Mouse (Mus musculus): ENCODE data around the gene Asb10.

DNA sequence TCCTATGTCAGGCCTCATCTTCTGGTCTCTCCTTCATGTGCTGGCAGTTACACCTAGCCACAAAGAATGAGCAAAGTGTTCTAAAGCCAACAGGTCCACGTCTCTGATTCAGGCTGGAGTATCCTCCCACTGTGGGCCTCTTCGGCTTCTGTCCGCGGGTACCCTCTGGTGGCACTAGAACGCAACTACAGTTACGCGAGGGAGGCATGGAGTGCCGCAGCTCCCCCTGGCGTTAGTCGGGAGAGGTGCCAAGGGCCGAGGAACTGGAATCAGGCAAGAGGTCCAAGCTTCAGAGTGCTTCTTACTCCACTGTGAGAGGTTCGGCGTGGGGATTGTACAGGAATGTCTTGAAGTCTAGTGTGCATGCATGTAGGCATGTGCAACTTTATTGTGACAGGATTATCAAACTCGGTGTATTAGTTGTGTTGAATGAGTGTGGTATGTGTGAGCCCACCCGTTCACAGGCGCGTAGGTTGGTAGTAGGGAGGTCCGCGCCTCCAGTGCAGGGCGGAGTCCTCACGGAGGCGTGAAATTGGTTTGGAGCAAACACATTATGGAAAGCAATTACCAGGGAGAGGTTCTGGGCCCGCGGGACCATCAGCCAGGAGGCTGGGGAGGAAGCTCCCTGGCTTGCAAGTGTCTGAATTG is 10.6 kb downstream of the Asb10 start:
- no peak for TF ChIP-seq MAFK (IDR thresholded peaks at IDR 0.05; ENCODE audit: insufficient read depth, low read depth, low read length)
- no peak; the same call in 1 of the 2 replicates for TF ChIP-seq HCFC1 (IDR thresholded peaks at IDR 0.05; ENCODE audit: borderline replicate concordance, insufficient read depth, low read length)
- TF ChIP-seq ZNF384 (IDR thresholded peaks at IDR 0.05; ENCODE audit: low read depth, low read length) = no peak
